Mouse (Mus musculus) right cerebral cortex, adult 18-20 months (tissue): ENCODE data around the gene Fank1.
"Not testable (repeated sequence)": the region's sequence is repeated elsewhere in the genome, so short reads cannot be mapped to it uniquely, and the experiment has no call there.

Source experiments
- DNase-seq: peaks from one replicate; pipeline ENCODE4 v3.0.0; 2022; ENCODE audit warnings: mixed read lengths

Gene Fank1

DNA sequence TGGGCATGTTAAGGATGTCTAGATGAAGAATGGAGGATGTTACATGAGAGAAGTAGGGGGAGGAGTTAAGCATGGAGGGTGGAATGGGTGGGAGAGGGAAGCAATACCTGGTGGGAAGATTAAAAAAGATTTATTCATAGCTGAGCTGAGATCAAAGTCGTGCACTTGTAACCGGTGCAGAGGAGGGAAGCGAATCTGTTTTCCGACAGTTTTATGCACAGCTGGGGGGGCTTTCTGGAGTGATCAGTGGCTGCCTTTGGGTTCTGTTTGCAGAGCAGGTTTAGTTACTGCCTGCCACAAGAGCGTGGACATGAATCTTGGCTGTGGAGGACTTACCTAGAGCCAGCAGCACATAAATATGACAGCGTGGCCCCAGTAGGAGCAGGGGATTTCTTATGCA is 65.4 kb downstream of the Fank1 start:
- no peak for DNase-seq

DNA sequence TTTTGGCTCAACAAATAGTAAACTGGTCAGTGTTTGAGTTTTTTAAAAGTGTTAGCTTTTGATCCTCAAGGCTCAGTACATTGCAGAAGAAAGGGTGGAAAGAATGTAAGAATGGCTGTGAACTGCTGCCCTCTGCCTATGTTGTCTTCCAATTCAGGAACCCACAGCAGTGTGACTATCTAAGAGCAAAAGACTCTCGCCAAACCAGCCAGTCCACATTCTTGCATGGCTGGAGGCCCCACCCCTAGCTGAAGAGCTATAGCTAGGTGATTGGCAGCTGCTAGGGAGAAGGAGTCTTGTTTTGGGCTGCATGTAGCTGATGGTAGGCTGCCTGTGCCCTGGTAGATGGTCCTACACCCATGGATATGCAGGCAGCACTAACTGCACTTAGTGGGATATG is 70.5 kb downstream of the Fank1 start:
- no peak for DNase-seq

DNA sequence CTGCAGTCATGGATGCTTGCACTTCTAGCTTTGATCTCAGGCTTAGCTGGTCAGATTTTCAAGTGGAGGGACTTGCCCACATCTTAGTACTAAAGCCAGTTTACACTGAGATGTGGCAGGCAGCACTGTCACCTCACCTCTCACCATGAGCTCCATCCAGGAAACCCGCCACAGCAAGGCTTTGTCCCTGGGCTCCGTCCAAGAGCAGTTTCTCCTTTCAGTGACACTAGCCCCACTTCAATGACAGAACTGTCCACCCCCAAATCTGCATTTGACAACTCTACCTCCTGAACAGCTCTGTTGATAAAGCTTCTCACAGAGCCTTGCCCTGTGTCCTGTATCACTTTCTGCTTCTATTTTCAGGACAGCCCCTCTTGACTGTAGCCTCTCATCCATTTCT is 71.5 kb downstream of the Fank1 start:
- DNase-seq, result no peak

DNA sequence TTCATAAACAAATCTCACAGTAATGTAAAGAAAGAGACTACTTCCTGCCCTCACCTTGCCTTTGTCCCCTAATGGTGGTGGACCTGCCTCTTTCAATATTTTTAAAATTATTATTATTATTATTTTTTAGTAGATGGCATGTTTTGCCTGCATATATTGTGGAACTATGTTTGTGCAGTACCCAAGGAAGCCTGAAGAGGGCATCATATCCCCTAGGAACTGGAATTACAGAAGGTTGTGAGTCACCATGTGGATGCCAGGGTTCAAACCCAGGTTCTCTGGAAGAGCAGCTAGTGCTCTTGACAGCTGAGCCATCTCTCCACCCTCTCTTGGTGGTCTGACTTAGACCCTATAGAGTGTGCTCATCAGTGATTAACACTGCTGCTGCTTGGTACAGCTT is 74.1 kb downstream of the Fank1 start:
- DNase-seq, result no peak

DNA sequence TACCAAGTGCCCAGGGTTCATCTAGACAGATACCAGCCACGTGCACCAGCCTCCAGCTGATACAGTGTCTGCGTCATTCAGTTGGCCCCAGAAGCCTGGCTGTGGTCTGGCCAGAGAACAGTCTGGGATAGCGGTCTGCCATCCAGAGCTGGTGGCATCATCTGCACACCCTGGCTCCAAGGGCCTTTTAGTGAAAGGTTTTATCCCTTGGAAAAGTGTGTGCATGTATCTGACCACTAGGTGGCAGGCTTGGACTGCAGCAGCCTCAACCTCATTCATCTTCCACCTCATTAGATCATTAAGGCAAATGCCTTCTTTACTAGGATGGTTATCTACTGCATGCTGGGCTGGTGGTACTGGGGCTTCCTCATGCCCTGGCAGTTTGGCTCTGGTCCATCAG is 79.6 kb downstream of the Fank1 start:
- peak; percentile 77 for DNase-seq

DNA sequence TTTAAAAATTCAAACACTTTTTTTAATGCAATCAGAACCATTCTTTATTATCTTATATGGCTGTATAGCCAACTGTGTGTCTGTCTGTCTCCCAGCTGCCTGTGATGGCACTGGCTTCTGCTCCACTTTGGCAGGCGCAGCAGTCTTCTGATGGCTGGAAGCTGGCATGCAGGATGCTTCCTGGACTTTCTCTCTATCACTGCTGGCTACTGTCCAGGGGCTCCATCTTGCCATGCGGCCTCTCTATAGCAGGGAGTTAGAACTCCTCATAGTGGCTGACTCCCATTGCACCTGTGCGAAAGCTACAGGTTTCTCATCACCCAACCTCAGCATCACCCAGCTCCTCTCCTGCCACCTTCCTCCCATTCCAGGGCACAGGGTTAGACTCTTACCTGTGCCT is 81.8 kb downstream of the Fank1 start:
- no peak for DNase-seq

DNA sequence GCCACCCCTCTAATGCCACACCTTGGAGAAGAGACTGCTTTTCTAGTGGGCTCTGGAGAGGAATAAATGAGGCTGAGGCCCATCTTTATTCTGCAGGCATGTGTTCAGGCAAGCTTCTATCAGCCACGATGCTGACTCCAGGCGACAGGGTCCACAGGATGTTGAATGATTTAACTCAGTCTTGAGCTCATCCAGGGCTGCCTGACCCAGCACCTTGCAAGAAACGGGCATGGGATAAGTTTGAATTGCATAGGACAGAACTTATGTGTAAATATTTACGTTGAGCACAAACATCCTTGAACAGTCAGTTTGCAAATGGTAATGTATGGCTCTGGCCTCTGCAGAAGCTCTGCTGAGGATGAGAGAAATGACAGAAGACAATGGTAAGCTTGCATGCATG is 82.9 kb downstream of the Fank1 start:
- DNase-seq, result no peak

DNA sequence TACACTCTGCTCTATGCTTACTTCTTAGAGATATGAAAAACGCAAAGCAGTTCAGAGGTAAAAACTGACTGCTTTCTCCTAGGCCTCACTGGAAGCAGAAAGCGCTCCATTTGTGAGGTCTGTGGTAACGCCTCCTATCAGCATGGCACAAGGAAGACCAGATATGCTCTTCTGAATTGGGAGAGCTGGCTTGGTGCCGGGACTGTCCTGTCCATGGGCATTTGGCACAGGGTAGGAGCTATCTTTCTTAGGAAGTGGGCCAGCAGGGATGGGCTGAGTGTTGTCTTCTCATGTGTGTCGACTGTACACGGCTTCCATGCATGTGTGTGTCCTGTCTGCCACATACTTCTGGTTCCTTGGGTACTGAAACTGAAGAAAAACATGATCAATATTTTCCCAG is 85.6 kb downstream of the Fank1 start:
- no peak for DNase-seq

DNA sequence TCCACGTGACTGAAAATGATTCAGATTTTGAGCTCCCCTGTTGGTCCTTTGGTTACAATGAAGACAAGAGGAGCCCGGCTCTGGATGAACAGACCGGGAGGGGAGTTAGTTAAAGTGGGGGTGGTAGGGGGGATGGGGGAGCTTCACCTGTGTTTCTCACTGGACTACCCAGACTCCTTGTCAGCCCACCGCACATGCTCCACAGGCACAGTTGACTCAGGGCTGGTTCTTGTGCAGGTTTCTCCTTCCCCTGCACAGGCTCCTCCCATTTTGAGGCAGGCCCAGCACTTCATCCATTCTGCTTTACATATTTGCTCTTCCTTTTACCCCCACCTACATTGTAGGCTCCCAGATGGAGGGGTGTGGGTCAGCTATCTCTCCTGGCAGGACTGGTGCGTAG is 86.1 kb downstream of the Fank1 start:
- DNase-seq, result no peak

DNA sequence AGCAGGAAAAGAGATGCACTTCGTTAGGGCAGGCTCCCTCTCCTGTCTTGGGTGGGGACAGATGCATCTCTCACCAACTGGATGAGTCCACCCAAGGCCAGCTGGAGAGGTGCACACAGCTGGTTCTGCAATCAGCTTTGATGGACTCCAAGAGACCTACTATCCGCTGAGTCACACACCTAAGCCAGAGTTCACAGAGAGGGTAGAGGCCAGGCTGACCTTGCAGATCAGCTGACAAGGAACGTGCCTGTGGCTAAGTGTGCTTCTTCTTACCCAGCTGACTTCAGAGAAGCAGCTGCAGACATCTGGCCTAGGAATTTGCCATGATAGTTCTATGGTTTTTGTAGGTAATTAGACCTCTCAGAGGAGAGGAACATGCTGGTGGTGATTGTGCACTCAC is 86.5 kb downstream of the Fank1 start:
- no peak for DNase-seq

DNA sequence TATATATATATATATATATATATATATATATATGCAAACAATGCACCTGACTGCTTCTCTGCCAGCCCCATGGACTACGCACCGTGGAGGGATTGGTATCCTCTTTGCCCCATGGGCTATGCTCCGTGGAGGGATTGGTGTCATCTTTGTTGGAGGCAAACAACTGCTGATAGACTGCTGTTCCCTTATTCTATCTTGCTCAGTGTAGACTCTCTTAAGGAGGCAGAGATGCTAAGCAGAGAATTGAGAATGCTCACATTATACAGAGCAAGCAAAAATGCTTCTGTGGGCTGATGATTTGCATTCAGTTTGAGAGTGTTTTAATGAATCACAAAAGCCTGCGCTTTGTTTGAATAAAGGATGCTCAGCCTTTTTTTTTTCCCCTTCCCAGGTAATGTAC is 87.0 kb downstream of the Fank1 start:
- no peak for DNase-seq

DNA sequence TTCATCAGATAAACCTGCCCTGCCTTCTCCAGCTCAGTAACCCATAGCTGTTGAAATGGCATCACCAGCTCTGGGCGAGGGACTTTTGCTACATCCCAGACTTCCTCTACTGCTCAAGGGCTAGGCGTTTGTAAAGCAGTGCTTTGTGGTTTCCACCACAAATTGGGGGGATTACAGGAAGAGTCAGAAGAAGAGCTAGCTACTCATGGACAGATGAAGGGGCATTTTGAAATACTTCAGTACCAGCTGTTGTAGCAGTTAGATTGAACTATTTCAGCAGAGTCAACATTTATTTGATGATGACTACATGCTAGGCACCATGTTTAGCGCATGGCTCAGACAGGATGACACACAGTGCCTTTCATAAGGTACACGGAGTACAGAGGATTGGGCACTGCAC is 93.6 kb downstream of the Fank1 start:
- DNase-seq, result no peak

DNA sequence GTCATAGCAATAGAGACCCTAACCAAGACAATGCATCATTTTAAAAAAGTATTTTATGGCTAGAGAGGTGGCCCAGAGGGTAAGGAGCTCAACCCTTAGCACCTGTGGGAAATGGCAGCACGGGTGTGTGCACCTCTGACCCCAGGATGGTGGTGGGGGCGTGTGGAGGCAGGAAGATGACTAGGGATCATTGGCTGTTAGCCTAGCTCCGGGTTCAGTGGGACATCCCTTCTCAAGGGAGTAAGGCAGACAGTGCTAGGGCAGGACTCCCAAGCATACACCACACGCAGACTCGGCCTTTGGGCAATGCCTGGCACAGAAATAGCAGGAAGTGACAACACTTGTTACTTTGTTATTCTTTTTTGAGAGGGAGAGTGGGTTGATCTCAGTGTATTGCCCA is 96.0 kb downstream of the Fank1 start:
- DNase-seq, result no peak

DNA sequence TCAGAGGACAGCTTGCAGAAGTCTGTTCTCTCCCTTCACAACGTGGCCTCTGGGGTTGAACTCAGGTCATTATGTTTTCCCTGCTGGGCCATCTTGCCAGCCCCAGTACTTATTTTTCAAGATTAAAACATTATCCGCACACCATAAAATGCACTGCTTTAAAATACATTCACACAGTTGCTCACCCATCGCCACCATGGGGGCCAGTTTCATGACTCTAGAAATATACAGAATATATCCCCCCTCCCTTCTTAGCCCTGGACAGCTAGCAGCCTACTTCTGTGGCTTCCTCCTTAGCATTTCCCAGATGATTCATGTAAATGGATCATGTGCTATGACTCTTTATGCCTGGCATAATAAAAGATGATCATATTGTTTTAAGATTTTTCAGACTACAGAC is 99.5 kb downstream of the Fank1 start:
- no peak for DNase-seq

DNA sequence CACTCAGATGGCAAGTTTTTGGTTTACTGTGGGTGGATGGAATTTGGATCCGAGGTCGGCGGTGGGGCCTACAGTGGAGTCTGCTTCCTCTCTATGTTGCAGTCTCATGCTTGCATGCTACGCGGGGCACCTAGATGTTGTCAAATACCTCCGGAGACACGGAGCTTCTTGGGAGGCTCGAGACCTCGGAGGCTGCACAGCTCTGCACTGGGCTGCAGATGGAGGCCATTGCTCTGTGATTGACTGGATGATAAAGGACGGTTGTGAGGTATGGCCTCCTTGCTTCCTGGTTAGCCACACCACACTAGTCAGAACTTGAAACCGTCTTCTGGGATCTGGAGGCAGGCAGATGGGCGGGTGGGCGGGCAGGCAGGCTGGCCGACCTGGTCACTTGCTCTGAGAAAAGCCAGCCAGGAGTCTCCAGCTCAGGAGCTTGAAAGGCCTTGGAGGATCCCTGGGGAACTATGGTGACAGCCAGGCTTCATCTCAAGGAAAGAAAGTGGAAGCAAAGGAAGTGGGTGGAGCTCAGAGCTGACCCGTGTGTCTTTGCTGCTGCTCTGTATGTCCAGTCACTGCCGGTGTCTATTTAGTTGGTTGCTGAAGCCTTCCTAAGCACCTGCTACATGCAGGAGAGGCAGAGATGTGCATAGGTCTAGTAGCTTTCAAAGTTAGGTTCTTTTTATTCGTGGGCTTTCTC is 100.1 kb downstream of the Fank1 start:
- DNase-seq, result no peak

DNA sequence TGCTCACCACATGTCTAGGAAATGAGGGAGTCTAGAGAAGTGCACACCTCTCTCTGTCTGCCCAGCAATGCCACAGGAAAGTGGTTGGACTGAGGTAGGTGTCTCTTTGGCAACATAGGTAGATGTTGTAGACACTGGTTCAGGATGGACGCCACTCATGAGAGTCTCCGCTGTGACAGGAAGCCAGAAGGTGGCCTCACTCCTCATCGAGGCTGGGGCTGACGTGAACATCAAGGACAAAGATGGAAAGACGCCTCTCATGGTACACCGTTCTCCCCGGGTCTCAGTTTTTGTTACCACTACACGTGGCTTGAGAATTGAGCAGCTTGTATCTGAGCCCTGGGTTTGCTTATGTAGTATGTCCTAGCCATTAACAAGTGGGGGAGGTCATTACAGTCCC is 103.1 kb downstream of the Fank1 start:
- no peak for DNase-seq

DNA sequence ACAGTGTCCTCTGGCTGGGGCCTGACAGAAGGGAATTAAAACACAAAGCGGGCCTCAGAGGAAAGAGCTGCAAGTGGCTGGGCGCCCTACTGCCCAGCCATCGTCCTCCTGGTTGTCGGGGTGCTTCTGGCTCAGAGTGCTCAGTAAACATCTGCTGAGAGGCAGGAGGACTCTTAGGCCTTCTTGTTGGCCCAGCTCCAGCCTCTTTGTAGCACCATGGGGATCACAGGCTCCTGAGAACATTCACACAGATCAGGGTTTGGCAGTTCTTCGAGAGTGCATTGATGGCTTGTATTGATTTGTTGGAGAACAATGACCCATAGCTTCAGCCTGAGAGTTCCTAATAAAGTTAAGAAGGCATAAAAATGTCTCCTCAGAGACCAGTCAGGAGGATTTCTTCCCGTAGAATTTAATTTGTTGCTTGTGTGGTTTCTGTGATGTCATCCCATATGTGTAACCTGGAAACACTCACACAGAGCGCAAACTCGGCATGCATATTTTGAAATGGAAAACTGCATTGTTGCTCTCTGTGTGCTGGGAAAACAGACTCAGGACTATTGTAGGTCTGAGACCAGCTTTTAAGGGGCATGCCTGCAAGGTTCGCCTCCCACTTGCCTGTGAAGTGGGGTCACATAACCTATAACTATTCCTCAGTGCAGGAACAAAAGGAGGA is 108.2 kb downstream of the Fank1 start:
- not testable (repeated sequence) for DNase-seq

DNA sequence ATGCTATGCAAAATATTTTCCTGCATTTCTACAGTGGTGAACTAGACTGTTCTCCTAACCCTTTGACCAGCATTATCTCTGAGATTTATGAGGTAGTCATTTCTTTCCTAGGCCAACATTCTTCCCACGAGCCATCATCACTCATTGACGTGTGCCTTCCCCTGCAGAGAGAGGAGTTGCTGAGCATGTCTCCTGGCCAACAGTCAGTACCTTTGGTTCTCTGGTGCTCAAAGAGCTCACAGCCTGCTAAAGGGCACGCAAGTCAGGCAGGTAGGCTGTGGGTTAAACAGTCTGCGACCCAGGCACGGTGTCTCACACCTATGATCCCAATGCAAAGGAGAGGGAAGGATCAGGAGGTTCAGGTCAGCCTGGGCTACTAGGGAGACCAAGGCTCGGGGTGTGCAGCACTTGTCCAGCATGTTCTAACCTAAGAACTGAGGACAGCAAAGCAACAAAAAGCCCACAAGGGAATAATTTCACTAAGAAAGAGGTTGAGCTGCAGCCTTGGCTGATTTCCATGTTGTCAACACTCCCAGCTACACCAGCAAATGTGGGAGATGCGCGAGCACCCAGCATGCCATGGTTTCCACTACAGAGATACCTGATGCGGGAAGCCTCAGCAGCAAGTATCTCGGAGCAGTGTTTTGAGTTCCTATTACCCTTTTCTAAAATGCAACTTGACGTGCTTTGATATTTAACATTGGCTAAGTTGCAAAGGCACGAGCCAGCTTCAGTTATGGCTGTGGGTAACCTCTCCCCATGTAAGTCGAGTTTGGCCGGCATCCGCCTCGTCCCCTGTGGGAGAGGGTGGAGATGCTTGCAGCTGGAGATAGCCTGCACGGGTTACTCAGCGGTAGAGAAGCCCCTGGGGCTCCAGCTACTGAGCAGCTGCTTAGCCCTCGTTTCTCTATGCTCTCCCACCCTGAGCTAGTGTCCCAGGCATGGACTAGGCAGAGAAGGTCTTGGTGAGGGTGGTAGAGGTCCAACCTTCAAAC is 112.6 kb downstream of the Fank1 start:
- DNase-seq, result no peak

DNA sequence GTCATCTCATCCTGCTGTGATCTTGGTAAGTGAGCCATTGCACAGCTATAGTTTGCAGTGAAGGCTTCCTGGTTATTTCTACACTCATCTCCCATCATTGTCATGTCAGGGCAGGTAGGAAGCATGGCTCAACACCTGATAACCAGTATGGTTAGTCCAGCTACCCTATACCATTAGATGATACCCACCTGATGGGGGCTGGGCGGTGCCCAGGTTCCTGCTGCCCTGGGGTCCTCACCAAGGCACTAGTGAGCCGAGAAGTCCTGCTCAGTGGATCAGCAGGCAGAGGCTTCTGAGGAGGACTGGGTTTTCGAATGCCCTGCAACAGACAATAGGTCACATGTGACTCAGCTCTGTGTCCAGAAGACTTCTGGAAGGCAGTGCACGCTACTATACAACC is 113.3 kb downstream of the Fank1 start:
- no peak for DNase-seq

DNA sequence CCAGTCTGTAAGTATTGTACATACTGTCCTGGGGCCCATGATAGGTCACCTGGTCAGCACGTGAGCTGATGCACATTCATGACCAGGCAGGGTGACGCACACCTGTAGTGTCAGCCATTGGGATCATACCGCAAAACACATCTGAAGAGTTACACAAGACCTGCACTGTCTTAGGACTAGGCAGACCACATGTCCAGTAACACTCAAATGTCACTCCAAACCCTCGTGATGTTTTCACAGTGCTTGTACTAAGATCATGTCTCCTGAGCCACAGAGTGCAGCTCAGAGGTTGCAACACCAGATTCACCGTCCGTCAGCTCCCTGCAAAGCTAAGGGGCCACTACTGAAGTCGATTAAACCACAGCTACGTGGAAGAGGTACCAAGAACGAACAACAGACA is 114.6 kb downstream of the Fank1 start:
- no peak for DNase-seq

DNA sequence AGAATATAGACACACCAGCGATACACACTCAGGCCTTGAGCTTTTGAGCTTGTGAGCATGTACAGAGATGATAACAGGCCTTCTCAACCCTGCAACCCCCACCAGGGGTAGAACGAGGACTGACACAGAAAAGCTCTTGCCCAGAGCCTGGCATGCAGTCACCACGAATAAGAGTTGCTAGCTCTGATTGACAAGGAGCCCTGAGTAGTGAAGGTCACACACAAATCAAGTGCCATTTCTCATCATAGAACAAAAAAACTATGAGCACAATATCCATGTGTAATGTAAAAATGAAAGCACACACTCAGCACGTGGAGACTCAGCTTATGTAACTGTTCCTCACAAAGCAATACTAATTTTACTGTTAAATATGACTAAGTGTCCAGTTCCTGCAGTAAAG is 115.1 kb downstream of the Fank1 start:
- no peak for DNase-seq

DNA sequence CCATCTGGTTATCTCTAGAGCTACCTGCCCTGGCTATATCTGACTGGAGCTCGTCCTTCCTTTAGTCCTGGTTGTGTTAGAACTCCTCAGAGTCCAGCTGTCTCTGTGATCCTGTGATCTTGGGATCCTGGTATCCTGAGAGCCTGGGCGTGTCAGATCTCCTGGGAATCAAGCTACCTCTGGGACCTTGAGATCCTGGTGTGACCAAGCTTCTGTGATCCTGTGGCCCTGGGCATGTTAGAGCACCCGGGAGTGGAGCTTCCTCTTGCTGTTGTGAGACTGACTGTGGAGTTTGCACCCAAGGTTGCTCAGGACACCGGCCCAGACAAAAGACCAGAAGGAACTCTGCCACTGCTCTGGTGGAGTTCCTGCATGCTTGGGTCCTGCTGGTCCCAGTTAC is 122.7 kb downstream of the Fank1 start:
- no peak for DNase-seq

DNA sequence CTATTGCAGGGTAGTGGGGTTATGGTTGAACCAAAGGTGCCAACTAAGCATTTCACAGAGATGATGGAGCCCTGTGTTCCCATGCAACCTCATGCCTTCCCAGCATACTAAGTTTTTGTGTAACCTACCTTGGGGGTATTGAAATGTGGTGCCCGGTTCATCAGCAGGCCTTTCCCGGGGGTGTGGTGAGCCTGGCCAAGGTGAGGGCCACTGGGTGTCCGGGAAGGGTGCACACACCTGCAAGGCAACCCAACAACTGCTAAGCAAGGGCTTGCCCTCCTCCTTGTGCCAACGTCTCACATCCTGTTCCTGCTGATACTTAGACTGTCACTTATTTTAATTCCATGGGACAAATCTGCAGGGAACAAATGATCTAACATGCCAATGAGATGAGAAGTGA is 132.3 kb downstream of the Fank1 start:
- DNase-seq, result no peak

DNA sequence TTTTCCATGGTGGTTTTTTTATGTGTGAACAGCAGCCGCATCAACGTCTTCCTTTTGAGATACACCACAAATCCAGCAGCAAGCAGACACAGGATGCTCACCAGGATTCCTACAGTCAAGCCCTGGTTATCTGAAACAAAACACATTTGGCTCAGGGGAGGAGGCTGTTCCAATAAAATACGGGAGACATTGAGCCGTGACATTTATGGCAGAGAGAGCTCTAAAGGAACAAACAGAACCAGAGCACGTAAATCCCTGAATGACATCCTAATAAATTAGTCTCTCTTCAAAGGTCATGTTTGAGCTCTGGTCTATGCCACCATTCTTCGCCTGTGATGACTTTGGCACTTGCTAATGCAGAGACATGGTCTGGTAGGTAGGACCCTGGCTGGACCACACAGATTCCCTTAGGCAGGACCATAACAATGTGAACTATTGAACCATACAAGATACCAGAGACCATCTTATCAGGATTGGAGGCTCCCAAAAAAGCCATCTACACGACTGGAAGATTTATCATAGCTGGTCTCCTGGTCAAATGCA is 133.2 kb downstream of the Fank1 start:
- DNase-seq, result no peak
